Mouse (Mus musculus) brown adipose tissue, adult 24 weeks (tissue): ENCODE data around the gene Lmtk2. TPM values are rescaled to one million over a fixed set of nuclear protein-coding genes. Genes with fewer than 3 reads are reported as not detected.

Experiments
- H3K27ac ChIP-seq: fragments of 200-500 bp; replicated peaks from 2 replicates; pipeline ENCODE4 v1.5.1; 2012; ENCODE audit warnings: low read depth, mild to moderate bottlenecking, low read length
- H3K4me1 ChIP-seq: fragments of 200-500 bp; 2 replicates; pipeline ENCODE4 v1.6.1; 2012; ENCODE audit warnings: low read length, mixed read lengths; ENCODE audit not compliant: control insufficient read depth, insufficient read depth, insufficient read length
- H3K4me3 ChIP-seq: fragments of 200-500 bp; 2 replicates; pipeline ENCODE4 v1.5.1; 2012; ENCODE audit warnings: low read depth, mild to moderate bottlenecking, low read length, moderate library complexity; ENCODE audit not compliant: insufficient read depth
- polyA plus RNA-seq: library from polyadenylated mRNA; stranded (reverse); fragments of >200 nt; gene quantifications from 2 replicates; pipeline ENCODE4 v1.2.4, GENCODE M21; 2012; ENCODE audit not compliant: missing spikeins, insufficient read depth, insufficient read length

Lmtk2 gene
- polyA plus RNA-seq, 1 experiment, result 18.5 TPM

DNA sequence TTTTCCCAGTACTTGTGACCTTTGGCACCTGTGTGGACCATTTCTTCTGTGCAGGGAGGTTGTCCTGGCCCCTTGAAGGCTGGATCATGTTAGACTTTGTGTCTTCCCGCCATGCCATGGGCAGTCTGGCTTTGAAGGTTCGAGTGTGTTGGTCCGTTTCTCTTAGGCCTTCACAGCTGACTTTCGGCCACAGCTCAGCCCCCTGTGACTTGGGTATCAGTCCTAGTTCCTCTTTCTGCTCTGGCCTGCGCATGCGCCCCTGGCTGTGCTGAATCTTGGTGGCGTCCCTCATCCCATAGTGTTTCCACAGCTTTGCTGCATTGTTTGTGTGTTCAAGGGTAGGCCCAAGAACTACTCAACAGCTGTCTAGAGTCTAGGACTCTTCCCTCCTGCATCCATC is 81.0 kb downstream of the Lmtk2 start:
- no peak overlapping the region for H3K4me3 ChIP-seq
- H3K27ac ChIP-seq, result no peak overlapping the region

DNA sequence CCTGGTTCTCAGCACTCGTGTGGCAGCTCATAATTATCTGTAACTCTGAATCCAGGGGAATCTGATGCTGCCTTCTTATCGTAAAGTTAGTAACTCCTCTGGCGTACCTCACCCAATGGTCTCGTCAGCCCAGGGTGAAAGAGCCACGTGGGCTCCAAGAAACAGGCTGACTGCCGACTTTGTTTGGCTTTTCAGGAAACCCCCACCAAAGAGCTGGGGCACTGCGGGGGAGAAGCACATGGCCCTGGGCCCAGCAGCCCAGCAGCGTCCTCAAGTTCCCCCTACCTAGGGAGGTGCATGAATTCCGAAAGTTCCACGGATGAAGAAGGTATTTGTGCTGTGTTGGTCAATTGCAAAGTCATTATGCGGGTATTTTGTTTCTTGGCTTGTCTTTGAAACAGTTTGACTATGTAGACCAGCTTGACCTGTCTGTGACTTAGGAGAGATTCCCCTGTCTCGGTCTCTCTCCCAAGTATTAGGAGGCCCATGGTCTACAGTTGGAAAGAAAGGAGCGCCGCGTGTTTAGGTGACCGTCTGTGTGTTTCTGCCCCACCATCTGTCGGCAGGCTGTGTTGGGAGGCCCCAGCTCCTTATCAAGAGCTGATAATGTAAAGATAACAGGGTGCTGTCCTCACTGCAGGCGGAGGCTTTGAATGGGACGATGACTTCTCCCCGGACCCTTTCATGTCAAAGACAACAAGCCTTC is 82.5 kb downstream of the Lmtk2 start:
- Histone ChIP-seq H3K27ac (no peak overlapping the region), H3K4me3 (no peak overlapping the region), H3K4me1 (no peaks in the 10 kb centered on the region)

More for the DNA sequence above, 81.0 kb downstream of the Lmtk2 start:
- H3K4me1 ChIP-seq, result no peaks in the 10 kb centered on the region

DNA sequence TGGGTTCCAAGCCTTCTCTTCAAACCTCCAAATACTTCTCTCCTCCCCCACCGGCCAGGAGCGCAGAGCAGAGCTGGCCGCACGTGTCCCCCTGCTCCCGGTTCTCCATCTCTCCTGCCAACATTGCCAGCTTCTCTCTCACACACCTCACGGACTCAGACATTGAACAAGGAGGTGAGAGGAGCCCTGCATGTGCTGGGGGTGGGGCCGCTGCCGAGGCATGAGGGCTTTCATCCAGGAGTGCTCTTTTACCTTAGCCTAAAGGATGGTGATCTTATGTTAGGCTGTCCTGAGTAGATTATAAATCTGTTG is 83.0 kb downstream of the Lmtk2 start:
- no peak overlapping the region for H3K27ac ChIP-seq
- no peak overlapping the region for H3K4me3 ChIP-seq
- H3K4me1 ChIP-seq, result no peaks in the 10 kb centered on the region

DNA sequence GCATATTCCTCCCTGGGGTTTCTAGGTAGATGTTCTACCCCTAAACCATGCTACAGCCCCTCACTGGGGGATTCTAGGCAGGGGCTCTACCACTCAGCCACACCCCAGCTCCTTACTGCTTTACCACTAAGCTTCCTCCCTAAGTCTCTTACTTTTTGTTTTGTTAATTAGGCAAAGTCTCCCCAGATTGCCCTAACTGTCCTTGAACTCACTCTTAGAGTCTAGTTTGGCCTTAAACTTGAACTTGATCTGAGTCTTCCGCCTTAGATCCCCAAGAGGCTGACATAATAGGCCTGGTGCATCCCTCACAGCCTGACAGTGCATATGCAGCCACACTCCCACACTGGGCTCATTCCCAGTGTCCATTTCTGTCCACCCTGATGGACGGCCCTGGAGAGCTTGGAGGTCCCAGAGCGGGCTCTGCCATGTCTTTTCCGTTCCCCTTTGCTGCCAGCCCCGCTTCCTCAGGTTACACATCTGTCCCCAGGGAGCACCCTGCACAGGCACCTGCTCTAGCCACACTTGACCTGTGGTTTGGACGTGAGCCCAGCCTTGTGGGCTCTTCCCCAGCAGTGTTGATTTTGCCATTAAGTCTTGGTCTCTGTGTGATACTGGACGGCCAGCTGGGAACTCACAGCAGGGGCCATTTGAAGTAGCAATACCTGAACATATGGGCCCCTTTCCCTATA is 83.6 kb downstream of the Lmtk2 start:
- no peak overlapping the region for H3K4me3 ChIP-seq
- no peak overlapping the region for H3K27ac ChIP-seq
- H3K4me1 ChIP-seq, result no peaks in the 10 kb centered on the region

DNA sequence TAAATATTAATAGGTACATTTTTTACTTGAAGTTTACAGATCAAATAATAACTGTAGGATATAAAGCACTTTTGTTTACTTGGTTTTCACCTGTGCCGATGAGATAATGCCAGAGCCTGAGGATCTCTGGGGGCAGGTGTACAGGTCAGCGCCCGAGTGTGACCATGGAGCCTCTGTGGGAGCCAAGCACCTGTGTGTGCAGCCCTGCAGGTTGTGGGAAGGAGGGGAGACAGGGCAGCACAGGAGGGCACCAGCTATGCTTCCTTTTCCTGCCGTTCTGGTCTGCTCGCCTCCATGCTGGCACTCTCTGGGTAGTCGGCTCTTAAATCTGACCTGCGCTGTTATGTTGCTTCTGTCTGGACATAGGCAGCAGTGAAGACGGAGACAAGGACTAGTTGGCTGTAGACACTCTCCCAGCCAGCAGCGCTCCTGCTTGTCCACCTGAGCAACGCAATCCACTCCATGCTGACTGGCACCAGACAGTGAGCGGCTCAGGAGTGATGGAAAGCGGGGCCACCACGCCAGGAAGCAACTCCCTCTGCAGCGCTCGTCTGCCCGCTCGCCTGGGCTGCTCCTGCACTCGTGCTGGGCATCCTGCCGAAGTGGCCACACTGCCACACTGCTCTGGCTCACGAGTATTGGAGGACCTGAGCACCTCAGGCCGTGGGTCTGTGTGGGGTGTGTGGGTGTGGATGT is 84.3 kb downstream of the Lmtk2 start:
- H3K4me3 ChIP-seq, result no peak overlapping the region
- H3K27ac ChIP-seq, result no peak overlapping the region
- no peaks in the 10 kb centered on the region for H3K4me1 ChIP-seq

DNA sequence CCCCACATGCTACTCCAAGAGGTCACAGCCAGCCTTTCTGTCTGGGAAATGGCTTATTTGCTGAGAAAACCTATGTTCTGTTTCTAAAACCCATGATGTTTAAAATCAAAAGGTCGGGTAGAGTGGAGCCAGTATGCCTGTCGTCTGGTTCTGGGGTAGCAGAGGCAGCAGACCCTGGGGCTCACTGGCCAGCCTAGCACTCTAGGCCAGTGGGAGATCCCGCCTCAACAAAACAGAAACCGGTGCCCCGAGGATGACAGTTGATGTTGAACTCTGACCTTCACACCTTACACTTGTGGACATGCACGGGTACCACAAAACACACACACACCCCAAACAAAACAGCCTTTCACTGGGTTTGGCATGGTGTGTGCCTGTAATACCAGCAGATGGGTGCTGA is 88.2 kb downstream of the Lmtk2 start:
- Histone ChIP-seq H3K4me1 (no peaks in the 10 kb centered on the region; the same call in 1 of the 2 replicates), H3K27ac (no peak overlapping the region), H3K4me3 (no peak overlapping the region)

DNA sequence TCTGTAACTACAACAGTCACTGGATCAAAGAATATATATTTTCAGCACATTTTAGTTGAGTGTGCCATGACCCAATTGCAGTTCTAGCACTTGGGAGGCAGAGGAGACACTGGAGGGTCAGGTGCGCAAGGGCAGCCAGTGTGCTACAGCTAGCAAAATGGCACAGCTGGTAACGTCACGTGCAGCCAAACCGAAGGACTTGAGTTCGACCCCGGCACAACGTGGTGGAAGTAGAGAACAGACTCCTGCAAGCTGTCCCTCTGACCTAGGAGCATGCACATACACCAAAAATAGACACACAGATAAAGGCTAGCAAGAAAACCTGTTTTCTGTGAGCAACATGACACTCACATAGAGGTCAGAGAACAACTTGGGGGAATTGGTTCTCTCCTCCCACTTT is 89.1 kb downstream of the Lmtk2 start:
- Histone ChIP-seq H3K4me3 (no peak overlapping the region), H3K27ac (no peak overlapping the region), H3K4me1 (no peaks in the 10 kb centered on the region; the same call in 1 of the 2 replicates)

DNA sequence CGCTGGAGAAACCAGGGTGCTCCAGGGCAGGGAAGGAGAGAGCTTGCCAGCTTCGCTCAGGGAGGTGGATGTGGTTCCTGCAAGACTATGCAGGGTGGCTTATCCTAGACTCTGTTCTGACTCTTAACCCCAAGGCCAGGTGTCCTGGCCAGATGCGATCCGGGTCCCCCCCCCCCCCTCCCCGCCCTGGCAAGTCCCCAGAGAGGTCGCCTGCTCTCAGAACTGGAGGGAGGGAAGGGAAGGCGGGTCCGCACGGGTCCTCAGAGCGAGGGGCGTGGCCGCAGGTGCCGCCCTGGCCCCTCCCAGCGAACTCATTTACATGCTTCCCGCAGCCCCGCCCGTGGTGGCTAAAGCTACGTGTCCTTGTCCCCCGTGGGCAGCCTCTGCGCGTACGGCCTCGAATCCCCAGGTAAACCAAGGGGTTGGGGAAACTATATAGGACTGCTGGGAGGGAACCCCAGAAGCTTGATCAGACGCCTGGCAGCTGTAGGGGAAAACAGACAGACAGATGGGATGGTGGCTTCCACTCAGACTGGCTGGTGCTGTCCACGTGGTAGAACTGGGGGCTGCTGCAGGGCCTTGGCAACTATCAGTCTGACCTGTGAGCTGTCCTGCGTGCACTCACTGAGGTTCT is 89.8 kb downstream of the Lmtk2 start, which contains the start of gene Bhlha15:
TSS of gene Bhlha15 (plus strand) at position 337 of the 634 bp plus-strand sequence.
- no peak within 1 kb of the TSS for H3K27ac ChIP-seq
- no peak within 1 kb of the TSS for H3K4me3 ChIP-seq
- no peaks in the 10 kb centered on the region; the same call in 1 of the 2 replicates for H3K4me1 ChIP-seq

DNA sequence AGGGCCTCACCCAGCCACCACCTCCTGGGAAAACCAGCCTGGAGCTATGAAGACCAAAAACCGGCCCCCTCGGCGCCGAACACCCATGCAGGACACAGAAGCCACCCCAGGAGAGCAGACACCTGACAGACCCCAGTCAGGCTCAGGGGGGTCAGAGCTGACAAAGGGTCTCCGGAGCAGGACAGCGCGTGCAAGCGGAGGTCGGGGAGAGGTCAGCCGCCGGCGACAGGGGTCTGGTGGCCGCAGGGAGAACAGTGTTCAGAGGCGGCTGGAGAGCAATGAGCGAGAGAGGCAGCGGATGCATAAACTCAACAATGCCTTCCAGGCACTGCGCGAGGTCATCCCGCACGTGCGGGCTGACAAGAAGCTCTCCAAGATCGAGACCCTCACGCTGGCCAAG is 90.8 kb downstream of the Lmtk2 start:
- Histone ChIP-seq H3K27ac (no peak overlapping the region), H3K4me1 (no peaks in the 10 kb centered on the region; the same call in 1 of the 2 replicates), H3K4me3 (no peak overlapping the region)

DNA sequence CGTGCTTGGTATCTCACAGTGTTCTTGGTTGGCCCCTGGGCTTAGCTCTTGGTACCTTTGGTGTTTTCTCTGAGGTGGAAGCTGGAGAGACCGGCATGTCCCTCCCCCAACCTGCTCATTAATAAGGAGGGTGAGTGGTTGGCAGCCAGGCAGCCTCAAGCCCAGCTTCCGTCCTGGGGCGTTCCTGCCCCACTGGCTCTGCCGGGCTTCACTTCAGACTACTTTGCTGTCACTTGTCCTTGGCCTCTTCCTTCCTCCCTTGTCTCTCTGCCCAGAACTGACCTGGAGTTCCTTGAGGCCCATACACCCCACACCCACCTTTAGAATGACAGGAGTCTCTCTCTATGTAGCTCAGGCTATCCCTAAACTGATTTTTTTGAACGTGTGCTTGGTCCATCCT is 92.4 kb downstream of the Lmtk2 start:
- Histone ChIP-seq H3K4me1 (no peaks in the 10 kb centered on the region; the same call in 1 of the 2 replicates), H3K27ac (no peak overlapping the region), H3K4me3 (no peak overlapping the region)

DNA sequence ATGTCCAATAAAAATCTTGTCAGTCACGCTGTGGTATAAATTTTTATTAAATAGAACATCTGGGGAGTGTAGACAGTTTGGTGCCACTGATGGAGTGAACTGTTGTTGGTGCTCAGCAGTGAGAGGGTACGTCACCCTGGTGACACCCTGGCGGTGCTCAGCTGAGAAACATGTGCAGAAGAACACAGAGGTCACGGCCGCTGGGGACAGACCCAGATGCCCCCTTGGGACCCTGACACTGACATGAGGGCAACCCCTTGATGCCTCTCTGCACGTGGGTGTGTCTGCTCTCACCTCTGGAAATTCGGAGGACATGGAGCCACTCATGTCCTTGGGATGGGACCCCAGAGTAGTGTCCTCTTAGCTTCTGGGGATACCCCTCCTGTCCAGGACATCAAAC is 94.2 kb downstream of the Lmtk2 start:
- Histone ChIP-seq H3K4me1 (no peaks in the 10 kb centered on the region; the same call in 1 of the 2 replicates), H3K4me3 (no peak overlapping the region), H3K27ac (no peak overlapping the region)

DNA sequence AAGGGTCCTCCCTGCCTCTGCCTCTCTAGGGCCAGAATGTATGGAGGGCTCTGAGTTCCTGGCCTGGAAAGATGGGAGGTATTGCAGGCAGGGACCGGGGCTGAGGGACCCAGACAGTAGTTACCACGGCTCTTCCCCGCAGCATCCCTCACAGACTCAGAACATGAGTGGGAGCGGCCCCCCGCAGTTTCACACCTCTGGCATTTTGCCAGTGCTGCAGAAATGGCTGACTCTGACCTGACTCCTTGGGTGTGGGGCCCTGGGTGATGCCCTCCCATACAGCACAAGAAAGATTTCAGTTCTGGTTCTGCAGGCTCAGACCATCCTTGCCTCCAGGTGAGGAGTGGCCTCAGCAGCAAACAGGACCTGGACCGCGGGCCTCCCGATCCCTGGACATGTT is 95.3 kb downstream of the Lmtk2 start:
- Histone ChIP-seq H3K4me3 (no peak overlapping the region), H3K4me1 (no peaks in the 10 kb centered on the region; the same call in 1 of the 2 replicates), H3K27ac (no peak overlapping the region)

DNA sequence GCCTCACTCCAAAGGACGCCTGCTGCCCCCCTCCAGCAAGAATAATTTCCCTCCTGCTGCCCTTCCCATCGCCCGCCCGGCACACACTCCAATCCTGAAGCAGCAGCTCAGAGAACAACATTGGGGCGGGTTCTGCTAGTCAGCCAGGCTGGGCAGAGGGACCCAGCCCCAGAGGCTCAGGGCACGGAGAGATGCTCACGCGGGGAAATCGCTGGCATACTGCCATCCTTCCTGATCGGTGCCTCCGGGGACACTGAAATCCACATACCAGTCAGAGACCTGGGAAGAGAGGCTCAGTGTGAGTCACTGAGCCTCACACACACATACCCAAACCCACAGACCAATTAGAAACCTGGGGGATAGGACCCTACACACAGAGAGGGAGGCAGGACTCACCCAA is 100.4 kb downstream of the Lmtk2 start:
- no peaks in the 10 kb centered on the region for H3K4me1 ChIP-seq
- H3K27ac ChIP-seq, result no peak overlapping the region

DNA sequence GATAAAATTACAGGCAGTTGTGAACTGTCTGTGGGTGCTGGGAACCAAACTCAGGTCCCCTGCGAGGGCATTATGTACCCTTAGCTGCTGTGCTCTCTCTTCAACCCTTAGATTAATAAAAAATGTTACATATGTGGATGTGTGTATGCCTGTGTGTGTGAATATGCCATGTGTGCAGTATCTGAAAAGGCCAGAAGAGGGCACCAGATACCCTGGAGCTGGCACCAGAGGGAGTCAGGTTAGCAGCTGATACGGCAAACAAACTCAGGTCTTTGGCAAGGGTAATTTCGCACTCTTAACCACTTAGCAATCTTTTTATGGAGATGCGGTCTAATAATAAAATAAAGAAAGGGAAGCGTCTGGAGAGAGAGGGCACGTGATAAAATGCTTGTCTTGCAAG is 102.2 kb downstream of the Lmtk2 start:
- H3K4me3 ChIP-seq, result no peak overlapping the region
- no peak overlapping the region for H3K27ac ChIP-seq
- H3K4me1 ChIP-seq, result no peaks in the 10 kb centered on the region

More for the DNA sequence above, 100.4 kb downstream of the Lmtk2 start:
- no peak overlapping the region for H3K4me3 ChIP-seq

DNA sequence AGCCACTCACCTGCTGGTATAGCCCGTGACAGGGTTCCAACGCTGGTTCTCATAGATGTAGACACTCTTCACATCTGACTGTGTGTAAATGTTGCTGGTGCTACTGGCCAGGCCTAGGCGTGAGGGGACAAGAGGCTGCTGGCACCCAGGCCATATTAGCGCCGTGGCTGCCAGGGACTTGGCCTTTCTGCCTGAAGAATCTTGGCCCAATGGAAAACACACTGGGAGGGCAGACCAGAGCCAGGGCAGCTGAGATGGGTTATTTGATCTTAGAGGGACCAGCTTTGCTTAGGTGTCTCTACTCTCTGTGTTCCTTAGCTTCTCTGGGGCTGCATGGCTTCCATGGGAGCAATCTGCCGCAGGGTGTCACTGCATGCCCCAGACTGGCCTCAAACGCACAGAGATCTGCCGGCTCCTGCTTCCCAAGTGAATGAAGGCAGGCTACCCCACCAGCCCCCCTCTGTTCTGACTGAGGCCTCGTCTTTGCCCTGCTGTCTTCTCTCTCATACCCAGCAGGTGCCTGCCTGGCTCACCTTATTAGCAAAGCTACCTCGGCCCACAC is 103.2 kb downstream of the Lmtk2 start:
- no peaks in the 10 kb centered on the region for H3K4me1 ChIP-seq
- H3K27ac ChIP-seq, result no peak overlapping the region
- no peak overlapping the region for H3K4me3 ChIP-seq
